Mouse (Mus musculus): ENCODE data around the gene Srsf5. TPM values are rescaled to one million over a fixed set of nuclear protein-coding genes. Genes with fewer than 3 reads are reported as not detected.

The Srsf5 gene
- 100 to 1,000 TPM; 245 to 319 TPM for total RNA-seq (2021)
- long read RNA-seq, experiment 1, transcript Srsf5-201 (8 exons, 1,527 nt): major isoform, 17 of 132 reads
- long read RNA-seq, experiment 1, partial matches to known transcripts: 10 of 132 reads
- long read RNA-seq, experiment 1, other reads (novel, unspliced or antisense): 91 of 132 reads
- long read RNA-seq, experiment 2, transcript Srsf5-205 (8 exons, 1,568 nt): minor isoform, 8 of 125 reads
- long read RNA-seq, experiment 2, transcript Srsf5-212 (7 exons, 2,720 nt): minor isoform, 6 of 125 reads
- long read RNA-seq, experiment 2, transcript Srsf5-201 (8 exons, 1,527 nt): major isoform, 17 of 125 reads
- long read RNA-seq, experiment 2, partial matches to known transcripts: 11 of 125 reads
- long read RNA-seq, experiment 2, other reads (novel, unspliced or antisense): 77 of 125 reads

DNA sequence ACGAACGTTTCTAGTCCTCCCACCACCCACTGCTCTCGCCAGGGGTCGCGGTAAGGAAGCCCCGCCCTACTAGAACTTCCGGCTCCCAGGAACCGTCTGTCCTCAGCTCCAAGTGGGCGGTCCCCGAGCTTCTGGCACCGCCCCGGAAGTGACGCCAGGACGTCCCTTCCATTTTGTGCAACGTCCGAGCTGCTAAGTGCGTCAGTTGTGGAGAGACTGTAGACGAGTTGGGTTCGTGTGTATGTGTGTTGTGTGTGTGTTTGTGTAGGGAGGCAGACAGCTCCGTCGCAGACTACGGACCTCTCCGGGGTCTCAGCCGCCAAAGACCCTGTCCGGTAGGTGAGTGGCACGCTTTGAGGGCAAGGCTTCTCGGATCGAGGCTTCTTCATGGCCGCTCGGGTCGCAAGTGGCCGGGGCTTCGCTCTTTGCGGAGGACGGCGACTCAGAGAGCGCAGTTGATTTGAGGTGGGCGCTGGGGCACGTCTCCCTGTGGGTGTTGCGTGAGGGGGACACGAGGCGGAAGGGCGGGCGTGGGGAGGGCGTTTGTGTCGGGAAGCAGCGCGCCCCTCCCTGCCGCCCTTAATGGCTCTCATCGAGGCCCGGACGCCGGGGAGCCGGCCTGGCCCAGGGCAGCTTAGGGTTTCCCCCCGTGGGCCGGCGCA is at the start of gene Srsf5:
Gene Srsf5, plus strand, starts transcription at position 171 of the 662 bp plus-strand sequence.
- DNase-seq (ENCODE audit: low spot score in 2 of 2): peak; percentile 99

DNA sequence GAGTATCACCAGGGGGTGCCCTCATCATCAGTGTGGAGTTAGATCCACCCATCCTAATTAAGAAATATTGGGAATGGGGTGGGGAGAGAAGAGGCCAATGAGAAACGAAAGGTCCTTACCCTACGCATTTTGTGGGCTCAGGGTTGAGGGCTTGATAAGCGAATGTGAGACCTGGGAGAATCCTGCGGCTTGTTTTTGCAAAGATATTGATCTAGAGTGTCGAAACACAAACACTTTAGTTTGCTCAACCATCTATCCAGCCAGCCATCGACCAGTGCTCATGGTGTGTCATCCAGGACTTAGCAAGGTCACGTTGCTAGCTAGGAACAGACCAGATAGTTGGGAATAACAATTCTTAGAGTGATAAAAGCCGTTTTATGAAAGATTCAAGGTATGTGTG is 35.7 kb upstream of the Srsf5 start:
- DNase-seq (ENCODE audit: low spot score in 2 of 2): no peak

DNA sequence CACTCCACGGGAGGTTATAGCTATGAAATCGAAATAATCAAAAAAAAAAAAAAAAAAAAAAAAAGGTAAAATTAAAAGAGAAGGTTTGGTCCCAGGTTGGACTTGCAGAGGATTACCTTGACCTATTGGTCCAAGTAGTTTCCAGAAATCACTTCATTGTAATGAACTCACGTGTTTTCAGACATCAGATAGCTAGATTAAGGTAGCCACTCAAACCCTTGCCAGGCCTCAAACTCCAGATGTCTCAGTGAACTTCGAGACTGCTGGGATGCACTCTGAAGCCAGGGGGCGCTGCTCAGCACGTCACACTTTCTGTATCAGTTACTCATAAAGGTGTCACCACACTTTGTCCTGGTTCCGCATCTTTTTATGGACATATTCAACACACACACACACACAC is 27.5 kb upstream of the Srsf5 start:
- peak; percentile 36 to 50 for DNase-seq (ENCODE audit: low spot score in 2 of 2)

- no peak for DNase-seq (ENCODE audit: low spot score in 2 of 2)
Observed at GRCm38 (mm10) chr12:80921301-80921700, 24.0 kb upstream of the Srsf5 start.

- DNase-seq (ENCODE audit: low spot score in 2 of 2): no peak
Observed at GRCm38 (mm10) chr12:80922869-80923268, 22.4 kb upstream of the Srsf5 start.

DNA sequence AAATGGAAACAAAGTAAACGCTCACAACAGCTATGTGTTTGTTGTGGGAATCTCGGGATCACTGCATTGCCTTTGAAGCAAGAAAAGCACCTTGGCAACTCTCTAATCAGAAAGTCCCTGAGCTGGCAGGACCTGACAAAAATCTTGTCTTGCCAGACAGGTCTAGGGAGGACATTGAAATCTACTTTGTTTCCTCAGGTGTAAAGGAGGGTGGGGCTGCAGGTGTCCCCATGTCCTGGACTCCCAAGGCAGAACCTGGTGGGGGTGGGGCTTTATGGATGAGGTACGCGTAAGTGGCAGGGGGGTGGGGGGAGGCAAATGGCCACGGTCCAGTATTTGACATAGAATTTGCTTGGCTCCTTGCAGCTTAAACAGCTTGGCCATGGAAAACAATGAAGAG is 21.7 kb upstream of the Srsf5 start:
- no peak for DNase-seq (ENCODE audit: low spot score in 2 of 2)

DNA sequence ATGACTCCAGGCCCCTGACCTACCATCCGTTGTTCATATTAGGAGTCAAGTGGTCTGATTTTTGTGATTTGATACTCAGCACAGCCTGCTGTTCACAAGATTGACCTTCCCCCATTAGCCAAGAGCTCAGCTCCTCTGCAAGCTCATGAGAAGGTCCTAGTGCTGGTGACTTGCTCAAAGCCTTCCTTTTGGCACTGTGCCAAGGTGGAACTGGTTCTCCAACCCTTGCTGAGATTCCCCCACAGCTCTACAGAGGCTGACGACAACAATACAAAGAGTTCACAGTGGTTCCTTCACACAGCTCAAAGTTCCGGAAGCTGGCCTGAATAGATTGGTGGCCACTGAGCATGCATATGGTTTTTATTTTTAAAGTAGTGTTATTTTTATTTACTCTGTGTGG is 21.1 kb upstream of the Srsf5 start:
- DNase-seq (ENCODE audit: low spot score in 2 of 2): no peak

GRCm38 (mm10) chr12:80925919-80926318 is 19.4 kb upstream of the Srsf5 start:
- no peak for DNase-seq (ENCODE audit: low spot score in 2 of 2)

- DNase-seq (ENCODE audit: low spot score in 2 of 2): no peak
Observed at GRCm38 (mm10) chr12:80926550-80926949, 18.8 kb upstream of the Srsf5 start.

GRCm38 (mm10) chr12:80927518-80927917 is 17.8 kb upstream of the Srsf5 start:
- no peak for DNase-seq (ENCODE audit: low spot score in 2 of 2)

GRCm38 (mm10) chr12:80928881-80929280 is 16.4 kb upstream of the Srsf5 start:
- no peak for DNase-seq (ENCODE audit: low spot score in 2 of 2)

DNA sequence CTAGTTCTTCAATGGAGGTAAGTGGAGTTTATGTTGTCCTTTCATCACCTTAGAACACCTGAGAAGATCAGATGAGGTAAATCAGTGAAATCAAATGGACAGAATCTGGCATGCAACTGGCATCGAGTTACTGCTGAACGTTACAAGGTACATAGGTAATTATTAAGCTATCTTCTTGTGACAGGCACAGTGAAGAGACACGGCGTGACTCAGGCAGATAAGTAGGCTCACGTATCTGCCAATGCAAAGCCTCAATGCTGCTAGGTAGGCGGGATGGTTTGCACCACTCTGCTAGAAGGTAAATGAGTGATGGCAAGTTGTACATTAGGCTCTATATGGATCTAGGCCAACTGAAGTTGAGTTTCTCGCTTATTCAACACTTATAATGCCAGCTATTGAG is 15.2 kb upstream of the Srsf5 start:
- DNase-seq (ENCODE audit: low spot score in 2 of 2): no peak

- DNase-seq (ENCODE audit: low spot score in 2 of 2): no peak
Observed at GRCm38 (mm10) chr12:80931402-80932140, 13.7 kb upstream of the Srsf5 start.

- DNase-seq (ENCODE audit: low spot score in 2 of 2): no peak
Observed at GRCm38 (mm10) chr12:80932865-80933264, 12.4 kb upstream of the Srsf5 start.

DNA sequence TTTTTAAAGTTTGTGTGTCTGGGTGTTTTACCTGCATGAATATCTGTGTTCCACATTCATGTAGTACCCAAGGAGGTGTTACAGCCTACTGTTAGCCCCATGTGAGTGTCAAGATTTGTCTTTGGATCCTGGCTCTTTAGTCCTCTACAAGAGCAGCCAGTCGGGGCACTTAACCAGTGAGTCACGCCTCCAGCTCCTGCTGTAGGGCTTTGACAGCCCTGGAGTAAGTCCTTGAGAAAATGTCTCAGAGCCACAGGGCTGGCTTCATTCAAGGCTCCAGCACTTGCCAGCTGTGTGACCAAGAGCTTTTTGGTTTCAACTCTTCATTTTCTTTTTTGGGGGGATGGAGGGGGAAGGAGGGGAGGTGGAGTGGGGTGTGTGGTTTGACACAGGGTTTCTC is 8.6 kb upstream of the Srsf5 start:
- no peak for DNase-seq (ENCODE audit: low spot score in 2 of 2)

DNA sequence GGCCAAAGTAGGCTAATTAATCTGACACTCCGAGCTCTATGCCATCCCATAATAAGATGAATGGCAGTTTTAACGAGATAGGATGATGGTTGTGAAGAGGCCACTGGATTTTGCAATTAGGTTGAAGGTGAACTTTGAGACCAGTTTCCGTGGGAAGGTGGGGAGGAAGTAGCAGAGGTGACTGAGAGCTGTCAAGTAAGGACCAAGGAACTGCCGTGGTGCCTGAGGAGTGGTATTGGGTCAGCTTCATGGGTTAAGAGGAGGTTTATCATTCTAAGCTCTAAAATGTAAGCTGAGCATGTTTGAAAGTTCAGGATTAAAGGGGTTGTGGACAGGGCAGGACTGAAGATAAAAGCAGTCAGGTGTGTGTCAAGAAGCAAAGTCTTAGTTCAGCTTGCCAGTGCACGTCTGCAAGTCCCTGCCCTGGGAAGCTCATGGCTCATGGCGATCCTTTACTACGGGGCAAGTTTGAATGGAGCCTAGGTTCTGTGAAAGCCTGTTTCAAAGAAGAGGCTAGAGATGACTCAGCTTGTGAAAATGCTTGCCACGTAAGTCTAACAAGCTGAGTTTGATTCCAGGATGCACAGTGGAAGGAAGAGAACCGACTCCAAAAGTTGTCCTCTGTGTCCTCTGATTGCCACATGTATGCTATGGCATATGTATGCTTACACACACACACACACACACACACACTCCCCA is 7.8 kb upstream of the Srsf5 start:
- DNase-seq (ENCODE audit: low spot score in 2 of 2): no peak

DNA sequence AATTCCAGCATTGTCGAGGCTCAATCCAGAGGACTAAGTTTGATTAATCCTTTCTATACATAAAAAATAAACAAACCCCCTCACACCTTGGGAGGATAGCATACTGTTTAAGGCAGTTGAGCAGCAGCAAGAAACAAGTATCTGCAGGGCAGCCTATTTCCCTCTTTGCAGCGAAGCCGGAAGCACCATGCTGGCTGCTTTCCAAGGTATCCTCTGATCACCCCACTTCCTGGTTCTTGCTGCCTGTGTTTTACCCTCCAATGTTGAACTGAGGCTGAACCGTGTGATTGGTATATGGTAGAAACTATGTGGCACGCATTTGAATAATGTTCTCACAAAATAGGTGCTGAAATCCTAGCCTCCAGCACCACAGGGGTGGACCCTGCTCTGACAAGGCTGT is 6.7 kb upstream of the Srsf5 start:
- DNase-seq (ENCODE audit: low spot score in 2 of 2): peak in 1 of 2 experiments; percentile 43

DNA sequence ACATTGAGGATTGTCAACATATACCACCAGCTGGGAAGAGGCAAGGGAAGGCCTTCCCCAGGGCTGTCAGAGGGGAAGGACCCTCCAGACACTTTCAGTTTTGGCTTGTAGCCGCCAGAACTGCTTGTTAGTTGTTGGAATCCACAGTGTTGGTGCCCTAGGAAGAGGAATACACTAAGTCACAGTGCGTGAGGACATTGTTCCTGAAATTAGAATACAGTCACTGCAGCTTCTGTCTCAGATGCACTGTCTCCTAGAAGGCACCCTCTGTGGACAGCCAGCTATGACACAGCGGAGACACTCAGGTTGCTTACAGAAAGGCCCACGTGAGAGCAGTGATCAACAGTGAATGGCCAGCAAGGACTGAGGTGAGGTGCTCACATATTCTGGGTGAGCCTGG is 6.1 kb upstream of the Srsf5 start:
- no peak for DNase-seq (ENCODE audit: low spot score in 2 of 2)

DNA sequence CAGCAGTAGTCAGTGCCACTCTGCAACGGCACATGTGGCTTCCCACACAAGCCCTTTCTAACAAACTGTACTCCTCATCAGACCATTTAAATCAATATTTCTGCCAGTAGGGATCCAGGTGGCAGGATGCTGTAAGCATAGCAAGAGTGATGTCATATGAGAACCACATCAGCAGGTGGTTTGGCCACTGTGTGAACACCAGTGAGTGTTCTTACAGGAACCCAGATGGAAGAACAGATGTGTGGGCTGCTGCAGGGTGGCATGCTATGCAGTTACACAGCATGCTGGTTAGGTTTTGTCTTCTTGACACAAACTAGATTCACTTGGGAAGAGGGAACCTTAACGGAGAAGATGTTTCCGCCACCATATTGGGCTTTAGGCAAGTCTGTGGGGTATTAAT is 3.4 kb upstream of the Srsf5 start:
- DNase-seq (ENCODE audit: low spot score in 2 of 2): no peak

DNA sequence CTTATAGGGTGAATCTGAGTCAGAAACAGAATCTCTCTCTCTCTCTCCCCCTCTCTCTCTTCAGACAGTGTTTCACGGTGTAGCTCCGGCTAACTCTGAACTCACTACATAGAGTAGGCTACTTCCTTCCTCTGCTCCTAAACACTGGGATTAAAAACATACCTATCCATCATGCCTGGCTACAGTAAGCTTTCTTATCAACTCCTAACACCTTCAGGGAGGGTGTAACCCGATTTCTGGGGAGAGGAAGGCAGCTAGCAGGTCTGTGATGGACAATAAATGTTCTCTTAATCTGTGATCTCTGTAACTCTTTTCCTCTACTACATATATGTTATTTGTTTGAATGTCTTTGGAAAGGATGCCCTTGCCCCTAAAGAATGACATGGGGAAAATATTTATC is 1.9 kb upstream of the Srsf5 start:
- DNase-seq (ENCODE audit: low spot score in 2 of 2): no peak

GRCm38 (mm10) chr12:80944204-80944603 is 1.1 kb upstream of the Srsf5 start:
- DNase-seq (ENCODE audit: low spot score in 2 of 2): no peak

All from adrenal gland, adult 18-20 months (tissue).